Mouse (Mus musculus) thymus, adult 18-20 months (tissue): ENCODE measurements around the gene Npy5r.

ENCODE experiments used
- DNase-seq, 2 experiments: peaks; one replicate each; pipeline ENCODE4 v3.0.0; 2022; ENCODE audit warnings: mixed read lengths in 2 of 2

Gene Npy5r

GRCm38 (mm10) chr8:66687511-66688329, at the start of gene Npy5r:
Npy5r (minus strand) TSS chr8:66688128.
- DNase-seq = no peak

- no peak for DNase-seq
Observed at GRCm38 (mm10) chr8:66731957-66732356, 44.0 kb upstream of the Npy5r start.

- DNase-seq = no peak
Observed at GRCm38 (mm10) chr8:66729446-66729845, 41.5 kb upstream of the Npy5r start.

GRCm38 (mm10) chr8:66722835-66723234, 34.9 kb upstream of the Npy5r start:
- DNase-seq = no peak

GRCm38 (mm10) chr8:66714324-66714975, 26.5 kb upstream of the Npy5r start:
- DNase-seq = no peak

- DNase-seq = no peak
Observed at GRCm38 (mm10) chr8:66698782-66699181, 10.9 kb upstream of the Npy5r start.

- DNase-seq = no peak
Observed at GRCm38 (mm10) chr8:66698011-66698410, 10.1 kb upstream of the Npy5r start.

GRCm38 (mm10) chr8:66696970-66697843, 9.3 kb upstream of the Npy5r start, which contains the start of gene Npy1r:
Npy1r (plus strand) TSS chr8:66697192.
- DNase-seq = no peak

- DNase-seq = no peak
Observed at GRCm38 (mm10) chr8:66690402-66690801, 2.5 kb upstream of the Npy5r start.

- DNase-seq = no peak
Observed at GRCm38 (mm10) chr8:66688799-66689198, 871 bp upstream of the Npy5r start.

- no peak for DNase-seq
Observed at GRCm38 (mm10) chr8:66688395-66688794, 467 bp upstream of the Npy5r start.

GRCm38 (mm10) chr8:66681261-66681660, 6.7 kb downstream of the Npy5r start:
- no peak for DNase-seq

GRCm38 (mm10) chr8:66630721-66631120, 57.2 kb downstream of the Npy5r start:
- no peak for DNase-seq
